Mouse (Mus musculus): ENCODE results near the gene Csnk1e. TPM values are rescaled to one million over a fixed set of nuclear protein-coding genes. Genes with fewer than 3 reads are reported as not detected.

Gene Csnk1e
- polyA plus RNA-seq, 1 experiment from 2014 or later: 70.8 TPM

DNA sequence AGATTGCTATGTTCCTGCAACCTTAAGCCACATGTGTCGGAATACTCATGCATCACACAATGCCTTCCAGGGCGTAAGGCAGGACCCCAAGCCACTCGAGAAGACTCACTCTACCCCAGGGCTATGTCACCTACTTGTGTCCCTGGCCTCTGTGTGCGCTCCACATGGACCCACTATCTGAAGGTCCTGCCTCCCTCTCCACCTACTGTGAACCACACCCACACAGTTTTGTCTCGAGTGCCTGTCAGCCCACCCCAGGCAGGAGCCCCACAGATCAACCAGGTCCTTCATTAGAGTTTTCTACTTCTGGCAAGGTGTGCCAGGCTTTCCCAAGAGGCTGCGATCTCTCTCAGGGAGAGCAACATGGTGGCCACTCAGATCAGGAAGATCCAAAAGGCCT, 60.1 kb downstream of the Csnk1e start:
- no peak for DNase-seq (ENCODE audit: low spot score)

DNA sequence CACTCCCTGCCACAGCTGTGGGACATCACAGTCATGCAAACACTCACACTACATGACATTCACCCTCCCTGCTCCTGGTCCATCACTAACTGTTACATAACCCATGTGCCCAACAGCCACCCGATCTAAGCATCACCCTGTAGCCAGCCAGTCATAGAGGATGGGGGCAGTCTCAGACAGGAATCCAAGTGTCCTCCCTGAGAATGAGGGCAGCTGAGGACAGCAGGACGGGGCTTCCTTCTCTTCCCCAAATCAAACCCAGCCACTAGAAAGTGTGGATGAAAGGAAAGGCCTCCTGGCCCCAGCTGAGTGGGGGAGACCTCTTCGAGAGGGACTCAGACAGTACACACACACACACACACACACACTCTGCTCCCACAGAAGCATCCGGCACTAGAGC, 60.5 kb downstream of the Csnk1e start:
- no peak for DNase-seq (ENCODE audit: low spot score)

DNA sequence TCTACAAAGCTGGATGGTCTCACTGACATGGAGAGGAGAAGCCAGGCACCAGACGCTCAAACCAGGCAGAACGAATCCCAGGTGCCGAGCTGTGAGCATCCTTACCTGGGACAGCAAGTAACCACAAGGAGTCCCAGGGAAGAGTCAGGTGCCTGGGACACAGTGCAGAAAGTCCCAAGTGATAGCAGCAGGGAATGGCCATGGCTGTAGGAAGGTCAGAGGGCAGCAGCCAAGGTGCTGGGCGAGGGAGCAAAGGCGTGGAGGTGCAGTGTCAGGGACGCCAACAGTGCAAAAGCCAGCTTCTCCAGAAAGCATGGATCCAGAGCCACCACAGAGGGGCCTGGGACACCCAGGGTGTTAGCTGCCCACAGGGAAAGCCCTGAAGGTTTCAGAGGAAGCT, 62.3 kb downstream of the Csnk1e start:
- no peak for DNase-seq (ENCODE audit: low spot score)

- DNase-seq (ENCODE audit: low spot score): no peak
Observed at GRCm38 (mm10) chr15:79392527-79392926, 62.8 kb downstream of the Csnk1e start.

DNA sequence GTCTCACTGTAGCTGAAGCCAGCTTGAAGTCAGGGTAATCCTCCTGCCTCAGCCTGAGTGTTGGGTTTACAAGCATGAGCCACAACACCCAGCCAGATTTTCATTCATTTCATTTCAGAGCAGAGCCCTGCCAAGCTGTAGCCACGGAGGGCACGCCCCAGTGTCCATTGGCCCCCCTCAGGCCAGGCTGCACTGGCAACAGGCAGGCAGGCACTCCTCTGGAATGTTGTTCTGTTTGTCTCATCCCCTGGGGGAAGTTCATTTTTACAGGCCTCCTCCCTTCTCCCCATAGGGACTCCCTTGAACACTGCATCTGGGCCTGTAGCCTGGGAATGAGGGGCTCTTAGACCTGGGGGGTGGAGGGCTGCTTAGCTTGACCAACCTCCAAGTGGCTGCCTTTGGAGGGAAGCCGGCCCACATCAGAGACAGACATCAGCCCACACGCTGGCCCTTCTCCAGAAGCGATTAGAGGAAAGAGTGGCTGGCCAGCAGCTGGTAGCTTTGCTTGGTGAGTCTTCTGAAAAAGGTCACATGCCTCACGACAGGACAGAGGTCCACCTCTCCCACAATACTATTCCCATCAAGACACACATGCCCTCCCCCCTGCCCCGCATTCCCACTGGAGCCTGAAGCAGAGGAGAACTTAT, 63.8 kb downstream of the Csnk1e start:
- no peak for DNase-seq (ENCODE audit: low spot score)

- no peak for DNase-seq (ENCODE audit: low spot score)
Observed at GRCm38 (mm10) chr15:79390434-79390833, 64.9 kb downstream of the Csnk1e start.

DNA sequence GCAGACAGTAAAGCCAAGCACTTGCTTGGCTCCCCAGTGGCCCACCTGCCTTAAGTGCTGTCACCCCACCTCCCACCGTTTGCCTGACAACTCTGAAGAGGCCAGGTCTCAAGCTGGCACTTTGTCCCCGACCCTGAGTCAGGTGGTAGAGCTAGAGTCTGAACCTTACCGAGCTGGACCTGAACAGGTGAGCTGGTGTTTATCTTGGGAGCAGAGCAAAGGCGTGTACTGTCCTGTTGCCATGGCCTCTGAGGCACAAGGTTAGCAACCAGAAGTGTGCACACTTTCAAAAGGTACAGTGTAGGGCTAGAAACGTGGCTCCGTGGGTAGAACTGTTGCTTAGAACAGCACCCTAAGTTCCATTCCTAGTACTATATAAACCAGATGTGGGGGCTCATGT, 67.2 kb downstream of the Csnk1e start:
- DNase-seq (ENCODE audit: low spot score): no peak

DNA sequence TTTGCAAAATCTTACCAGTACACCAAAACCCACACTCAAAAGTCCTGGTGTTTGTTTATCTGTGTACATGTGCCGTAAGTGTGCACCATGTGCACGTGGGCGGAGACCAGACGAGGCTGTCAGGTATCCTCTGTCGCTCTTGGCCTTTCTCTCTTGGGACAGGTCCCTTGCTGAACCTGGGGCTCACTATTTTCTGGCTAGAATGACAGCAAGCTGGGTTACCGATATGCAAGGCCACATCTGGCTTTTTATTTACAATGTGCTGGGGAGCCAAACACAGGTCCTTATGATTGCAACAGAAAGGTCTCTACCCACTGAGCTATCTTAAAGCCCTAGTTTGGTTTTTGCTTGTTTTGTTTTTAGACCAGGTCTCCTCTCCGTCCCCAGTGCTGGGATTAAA, 67.8 kb downstream of the Csnk1e start:
- no peak for DNase-seq (ENCODE audit: low spot score)

- no peak for DNase-seq (ENCODE audit: low spot score)
Observed at GRCm38 (mm10) chr15:79387081-79387480, 68.3 kb downstream of the Csnk1e start.

GRCm38 (mm10) chr15:79381644-79382043, 73.7 kb downstream of the Csnk1e start:
- peak; percentile 87 for DNase-seq (ENCODE audit: low spot score)

- DNase-seq (ENCODE audit: low spot score): peak; percentile 76
Observed at GRCm38 (mm10) chr15:79380468-79381444, 74.6 kb downstream of the Csnk1e start.

DNA sequence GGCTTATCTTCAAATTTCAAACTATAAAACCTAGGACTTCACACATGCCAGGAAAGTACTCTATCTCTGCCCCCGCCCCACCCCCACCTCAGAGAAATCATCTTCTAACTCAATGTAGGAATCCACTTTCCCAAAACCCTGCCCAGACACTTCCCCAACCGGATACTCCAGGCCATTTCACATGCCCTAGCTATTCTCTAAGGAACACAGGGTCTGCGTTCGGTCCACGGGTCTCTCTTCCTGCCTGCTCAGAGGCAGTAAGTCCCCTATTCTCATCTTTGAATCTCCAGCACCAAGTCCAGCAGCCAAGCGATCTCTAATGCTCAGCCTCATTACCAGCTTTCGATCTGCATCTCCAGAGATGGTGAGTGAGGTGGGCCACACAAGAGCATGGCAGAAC, 75.7 kb downstream of the Csnk1e start:
- no peak for DNase-seq (ENCODE audit: low spot score)

DNA sequence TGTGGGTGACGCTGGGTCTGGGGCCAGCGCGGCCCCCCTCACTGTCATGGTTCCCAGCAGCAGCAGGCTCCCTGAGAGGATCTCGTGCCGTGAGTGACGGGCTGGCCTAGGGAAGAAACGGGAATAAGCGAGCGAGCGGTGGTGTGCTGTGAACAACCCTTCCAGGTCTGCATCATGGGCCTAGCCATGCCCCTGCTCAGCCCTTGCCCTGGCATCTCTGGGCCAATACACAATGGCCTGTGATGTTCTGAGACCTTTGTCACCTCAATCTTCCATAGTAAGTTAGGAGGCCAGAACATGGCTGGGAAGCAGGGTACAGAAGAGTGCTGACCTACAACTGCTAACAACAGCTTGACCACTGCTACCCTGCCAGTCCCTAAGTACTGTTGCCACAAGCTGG, 76.8 kb downstream of the Csnk1e start:
- DNase-seq (ENCODE audit: low spot score): no peak

GRCm38 (mm10) chr15:79377681-79378080, 77.7 kb downstream of the Csnk1e start:
- no peak for DNase-seq (ENCODE audit: low spot score)

- DNase-seq (ENCODE audit: low spot score): peak; percentile 73
Observed at GRCm38 (mm10) chr15:79374760-79375159, 80.6 kb downstream of the Csnk1e start.

- no peak for DNase-seq (ENCODE audit: low spot score)
Observed at GRCm38 (mm10) chr15:79370281-79370843, 85.0 kb downstream of the Csnk1e start.

DNA sequence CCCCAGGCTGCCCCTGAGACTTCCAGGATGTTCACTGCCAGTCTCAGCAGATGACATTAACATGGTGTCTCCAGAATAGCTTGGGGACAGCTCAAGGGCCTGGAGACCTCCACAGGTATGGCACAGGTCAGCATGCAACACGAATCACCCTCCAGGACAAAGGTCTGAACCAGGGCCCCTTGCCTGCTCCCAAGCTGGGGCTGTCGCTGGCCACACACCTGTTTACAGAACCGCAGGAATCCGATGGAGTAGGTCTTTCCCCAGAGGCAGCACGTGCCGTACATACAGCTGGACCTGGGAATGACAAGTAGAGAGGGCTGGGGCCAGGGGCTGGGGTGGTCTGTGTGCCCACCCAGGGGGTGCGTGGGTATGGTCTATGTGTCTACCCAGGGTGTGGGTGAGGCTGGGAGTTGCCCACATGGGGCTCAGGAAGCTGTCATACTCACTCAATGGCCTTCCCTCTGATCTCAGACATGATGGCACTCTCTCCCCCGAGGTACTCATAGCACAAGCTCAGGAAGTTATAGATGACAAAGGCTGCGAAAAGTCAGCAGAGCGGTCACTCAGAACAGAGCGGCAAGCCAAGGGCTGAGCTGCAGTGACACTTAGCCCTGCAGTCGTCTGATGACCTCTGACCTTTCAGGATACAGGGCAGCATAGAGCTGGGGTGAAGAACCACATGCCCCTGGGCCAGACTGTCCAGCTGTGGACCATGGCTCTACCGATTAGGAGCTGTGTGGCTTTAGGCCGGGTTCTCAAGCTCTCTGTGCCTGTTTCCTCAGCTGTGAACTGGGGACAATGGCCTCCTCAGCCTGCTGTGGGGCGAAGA, 85.7 kb downstream of the Csnk1e start:
- DNase-seq (ENCODE audit: low spot score): no peak

DNA sequence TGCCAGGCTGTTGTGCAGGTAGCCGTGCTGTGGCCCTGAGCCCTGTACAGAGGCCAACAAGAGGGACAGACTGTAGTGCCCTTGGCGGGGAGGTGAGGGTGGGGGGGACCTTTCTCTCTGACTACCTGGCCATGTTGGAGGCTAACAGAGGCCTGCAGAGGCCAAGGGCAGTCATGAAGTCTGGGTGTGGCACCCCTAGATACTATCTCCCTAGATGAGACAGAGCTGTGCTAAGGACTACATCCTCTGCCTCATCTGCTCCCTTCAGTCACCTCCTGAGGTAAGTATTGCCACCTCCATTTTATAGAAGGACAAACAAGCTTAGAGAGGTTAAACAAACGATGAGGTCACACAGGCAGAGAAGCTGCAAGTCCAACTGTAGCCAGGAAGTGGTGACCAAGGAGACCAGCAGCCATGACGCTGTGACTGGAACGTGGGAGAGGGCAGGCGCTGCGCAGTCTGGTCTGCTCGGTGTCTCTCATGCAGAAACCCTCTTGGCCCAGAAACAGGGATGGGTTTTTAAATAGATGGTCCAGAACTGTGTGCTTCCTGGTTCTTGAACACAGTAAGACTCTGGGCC, 86.4 kb downstream of the Csnk1e start:
- no peak for DNase-seq (ENCODE audit: low spot score)

DNA sequence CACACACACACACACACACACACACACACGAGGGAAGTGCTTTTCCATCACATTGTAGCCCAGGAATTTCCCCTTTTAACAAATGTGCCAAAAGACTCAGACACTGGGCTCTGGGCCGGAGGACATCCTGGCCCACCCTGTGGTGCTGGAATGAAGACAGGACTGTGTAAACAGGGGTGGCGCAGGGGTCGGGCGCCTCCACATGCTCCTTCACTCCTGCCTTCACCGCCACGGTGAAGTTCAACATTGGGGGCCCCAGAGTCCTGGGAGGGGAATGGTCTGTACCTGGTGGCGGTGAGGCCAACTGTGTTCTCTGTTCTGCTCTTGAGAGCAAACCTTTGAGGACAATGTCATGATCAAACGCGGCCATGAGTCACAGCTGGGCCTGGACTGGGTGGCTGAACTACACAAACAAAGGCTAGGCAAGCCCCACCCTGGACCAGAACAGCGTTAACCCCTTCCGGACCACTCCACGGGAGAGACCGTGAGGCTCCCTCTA, 87.0 kb downstream of the Csnk1e start:
- no peak for DNase-seq (ENCODE audit: low spot score)

Measured in thymus, postnatal 0 days (tissue).